Comparison of ENCODE assay signal across 8 mouse cellular contexts in genomic region chr9:43863609-43864397, GRCm38 (mm10).
A peak's percentile ranks its signal among the peaks of the same experiment; 100 is the strongest.
DNase-seq lines count a peak whose midpoint lies in the region; ATAC-seq lines count a peak whose summit lies in the region.

No protein-coding gene starts in this region.

- peak overlapping the region; percentile 40 for H3K9ac ChIP-seq in midbrain, embryonic 13.5 days (replicated peaks)

- under 1% methylated on average over 30 of the region's 30 CpGs for WGBS in forebrain, embryonic 10.5 days
- WGBS in midbrain, embryonic 13.5 days: 2% methylated on average over 30 of the region's 30 CpGs

- H3K4me3 ChIP-seq in forebrain, embryonic 10.5 days: peak overlapping the region; percentile 46
- peak overlapping the region; percentile 17; the same call in 1 of the 2 replicates for H3K4me3 ChIP-seq in midbrain, embryonic 13.5 days (replicated peaks)

- H3K36me3 ChIP-seq in forebrain, embryonic 10.5 days (replicated peaks): no peaks in the 10 kb centered on the region
- H3K36me3 ChIP-seq in midbrain, embryonic 13.5 days: no peaks in the 10 kb centered on the region

- DNase-seq in ovary, postnatal 36 days (ENCODE audit: low spot score): peak; percentile 25
- no peak for DNase-seq in ovary, adult 18-20 months (ENCODE audit: low spot score)
- DNase-seq in forebrain, embryonic 10.5 days (ENCODE audit: extremely low spot score, low spot score): peak; percentile 48
- DNase-seq in heart, postnatal 36 days: peak; percentile 38 to 52
- DNase-seq in layer of hippocampus, adult 9-11 months: peak; percentile 18
- DNase-seq in urinary bladder, postnatal 10 days (ENCODE audit: low spot score): no peak

- H3K27me3 ChIP-seq in forebrain, embryonic 10.5 days (ENCODE audit: poor library complexity, severe bottlenecking): peaks cover 80% of the 10 kb centered on the region
- peaks cover 26% of the 10 kb centered on the region; the same call in 1 of the 2 replicates for H3K27me3 ChIP-seq in midbrain, embryonic 13.5 days

- H3K4me2 ChIP-seq in midbrain, embryonic 13.5 days (replicated peaks): peak overlapping the region; percentile 50

- intact Hi-C loops in heart, postnatal 36 days (cut with DNase I): no loop called here

- H3K9me3 ChIP-seq in forebrain, embryonic 10.5 days: no peaks in the 10 kb centered on the region
- no peaks in the 10 kb centered on the region for H3K9me3 ChIP-seq in midbrain, embryonic 13.5 days

- peak; percentile 89 for ATAC-seq in midbrain, embryonic 13.5 days
- no peak for ATAC-seq in inflammation-experienced regulatory T-cells, adult 6 months

- peaks cover 26% of the 10 kb centered on the region for H3K4me1 ChIP-seq in forebrain, embryonic 10.5 days
- H3K4me1 ChIP-seq in midbrain, embryonic 13.5 days (replicated peaks): peaks cover 22% of the 10 kb centered on the region

- H3K27ac ChIP-seq in forebrain, embryonic 10.5 days: peak overlapping the region; percentile 65
- H3K27ac ChIP-seq in midbrain, embryonic 13.5 days: peak overlapping the region; percentile 63

Comparison
In these comparisons a context has a peak if more than half of its experiments do, and no peak if none do; other contexts are left out.
1. DNase-seq: peak in ovary, postnatal 36 days (single experiment), forebrain, embryonic 10.5 days (single experiment), heart, postnatal 36 days (2 of 2) and layer of hippocampus, adult 9-11 months (single experiment); none in ovary, adult 18-20 months (single experiment) and urinary bladder, postnatal 10 days (single experiment).